ENCODE assay signal across 8 mouse cellular contexts in genomic region chr6:89595777-89596146, GRCm38 (mm10). TPM values are rescaled to one million over a fixed set of nuclear protein-coding genes. Genes with fewer than 3 reads are reported as not detected.
A peak's percentile ranks its signal among the peaks of the same experiment; 100 is the strongest.
DNase-seq lines count a peak whose midpoint lies in the region; ATAC-seq and TF ChIP-seq lines count a peak whose summit lies in the region.

No protein-coding gene starts in this region.

- no peak; the same call in 1 of the 2 replicates for ATAC-seq in lung, embryonic 16.5 days (ENCODE audit: low read depth)
- peak; percentile 12; the same call in 1 of the 2 replicates for ATAC-seq in limb, embryonic 14.5 days (ENCODE audit: low FRiP score, low read depth)
- ATAC-seq in stomach, embryonic 15.5 days (ENCODE audit: insufficient read depth, low FRiP score, low read depth) = no peak

- 30% methylated on average over 5 of the region's 5 CpGs for WGBS in cerebellum, adult 2 months
- WGBS in lung, embryonic 16.5 days = 25% methylated on average over 5 of the region's 5 CpGs
- WGBS in limb, embryonic 14.5 days = 29% methylated on average over 5 of the region's 5 CpGs
- WGBS in stomach, embryonic 15.5 days = 28% methylated on average over 5 of the region's 5 CpGs

- 0 out of 2 replicates have a peak, but pooled peaks cover 3% of the 10 kb centered on the region for H3K9me3 ChIP-seq in lung, embryonic 16.5 days (ENCODE audit: control insufficient read depth, low read length)
- 0 out of 2 replicates have a peak, but pooled peaks cover 4% of the 10 kb centered on the region for H3K9me3 ChIP-seq in limb, embryonic 14.5 days (ENCODE audit: control insufficient read depth, low read length)
- H3K9me3 ChIP-seq in stomach, embryonic 15.5 days = no peaks in the 10 kb centered on the region

- TF ChIP-seq CTCF in cerebellum, adult 2 months (IDR thresholded peaks at IDR 0.05; ENCODE audit: borderline replicate concordance, insufficient read depth, low read depth, low read length) = no peak

- peak overlapping the region; percentile 77 for H3K4me3 ChIP-seq in cerebellum, adult 2 months (replicated peaks; ENCODE audit: insufficient read depth, low read depth, low read length)
- peak overlapping the region; percentile 78 for H3K4me3 ChIP-seq in lung, embryonic 16.5 days (ENCODE audit: low read length)
- peak overlapping the region; percentile 69 for H3K4me3 ChIP-seq in limb, embryonic 14.5 days (replicated peaks; ENCODE audit: low read length)
- peak overlapping the region; percentile 83; the same call in 1 of the 2 replicates for H3K4me3 ChIP-seq in stomach, embryonic 15.5 days (replicated peaks)

- no peak for DNase-seq in cerebellum, adult 2 months
- no peak for DNase-seq in cerebellum, adult 11 months
- DNase-seq in lung, adult 18-20 months = no peak
- no peak for DNase-seq in limb, embryonic 14.5 days (ENCODE audit: low spot score)
- DNase-seq in urinary bladder, postnatal 4 days (ENCODE audit: low spot score in 2 of 2) = no peak
- DNase-seq in layer of hippocampus, postnatal 10 days (ENCODE audit: low spot score in 2 of 2) = no peak

- H3K27me3 ChIP-seq in cerebellum, adult 2 months (ENCODE audit: control insufficient read depth, insufficient read depth, low read length) = no peaks in the 10 kb centered on the region; the same call in 1 of the 2 replicates
- no peaks in the 10 kb centered on the region for H3K27me3 ChIP-seq in lung, embryonic 16.5 days (ENCODE audit: control insufficient read depth, insufficient read depth, low read depth, low read length)
- no peaks in the 10 kb centered on the region for H3K27me3 ChIP-seq in limb, embryonic 14.5 days (ENCODE audit: control insufficient read depth, insufficient read depth, low read length)
- no peaks in the 10 kb centered on the region for H3K27me3 ChIP-seq in stomach, embryonic 15.5 days (replicated peaks)

- no peak for TF ChIP-seq POLR2A in cerebellum, adult 2 months (IDR thresholded peaks at IDR 0.05; ENCODE audit: borderline replicate concordance, insufficient read depth, low read length)
- no peak for TF ChIP-seq POLR2A in limb, embryonic 14.5 days (IDR thresholded peaks at IDR 0.05; ENCODE audit: borderline replicate concordance, extremely low read depth, insufficient read depth, insufficient read length)

- H3K36me3 ChIP-seq in lung, embryonic 16.5 days (ENCODE audit: control insufficient read depth, insufficient read depth, low read length) = no peaks in the 10 kb centered on the region
- H3K36me3 ChIP-seq in limb, embryonic 14.5 days (ENCODE audit: control insufficient read depth, insufficient read depth, low read length) = no peaks in the 10 kb centered on the region
- H3K36me3 ChIP-seq in stomach, embryonic 15.5 days = no peaks in the 10 kb centered on the region

- peak overlapping the region; percentile 85 for H3K4me2 ChIP-seq in lung, embryonic 16.5 days (ENCODE audit: low read depth, low read length)
- peak overlapping the region; percentile 48 for H3K4me2 ChIP-seq in limb, embryonic 14.5 days (replicated peaks; ENCODE audit: low read depth, low read length, severe bottlenecking)
- peak overlapping the region; percentile 84 for H3K4me2 ChIP-seq in stomach, embryonic 15.5 days

- H3K27ac ChIP-seq in cerebellum, adult 2 months (ENCODE audit: insufficient read depth, low read length) = no peak overlapping the region
- H3K27ac ChIP-seq in lung, embryonic 16.5 days (ENCODE audit: low read length) = no peak overlapping the region
- H3K27ac ChIP-seq in limb, embryonic 14.5 days (replicated peaks; ENCODE audit: low read depth, low read length) = no peak overlapping the region
- no peak overlapping the region for H3K27ac ChIP-seq in stomach, embryonic 15.5 days

- no peak overlapping the region for H3K9ac ChIP-seq in lung, embryonic 16.5 days (ENCODE audit: low read length)
- H3K9ac ChIP-seq in limb, embryonic 14.5 days (ENCODE audit: low read depth, low read length, severe bottlenecking) = no peak overlapping the region
- H3K9ac ChIP-seq in stomach, embryonic 15.5 days = no peak overlapping the region

- peaks cover 3% of the 10 kb centered on the region; the same call in 1 of the 2 replicates for H3K4me1 ChIP-seq in cerebellum, adult 2 months (ENCODE audit: control insufficient read depth, insufficient read depth, low read length)
- H3K4me1 ChIP-seq in lung, embryonic 16.5 days (replicated peaks; ENCODE audit: control insufficient read depth, insufficient read depth, low read length) = peaks cover 3% of the 10 kb centered on the region; the same call in 1 of the 2 replicates
- H3K4me1 ChIP-seq in limb, embryonic 14.5 days (ENCODE audit: control insufficient read depth, insufficient read depth, low read length) = no peaks in the 10 kb centered on the region
- H3K4me1 ChIP-seq in stomach, embryonic 15.5 days = peaks cover 2% of the 10 kb centered on the region; the same call in 1 of the 2 replicates

RNA-seq across cellular contexts. Expression of gene Chchd6, which starts 0.3 kb away (rescaled TPM):
- polyA plus RNA-seq in cerebellum, adult 2 months (2012; rRNA removed) = 93.1 and 104 TPM in 2 replicates
- polyA plus RNA-seq in lung, embryonic 16.5 days (2015; fragmentation: Nextera tagmentation; extraction: Ambion mirVana) = 54.4 and 55.9 TPM in 2 replicates
- 40.6 and 72.3 TPM in 2 replicates for polyA plus RNA-seq in limb, embryonic 14.5 days (2012; rRNA removed)
- 55.9 and 66.7 TPM in 2 replicates for polyA plus RNA-seq in limb, embryonic 14.5 days (2014; fragmentation: Nextera tagmentation; extraction: Ambion mirVana)
- 42.7 and 44.0 TPM in 2 replicates for polyA plus RNA-seq in stomach, embryonic 15.5 days (2015; fragmentation: Nextera tagmentation; extraction: Ambion mirVana)
- 10 to 100 TPM; 73.8 to 89.8 TPM for total RNA-seq in layer of hippocampus, postnatal 10 days (2021)

RNA-seq across cellular contexts. Expression of gene Txnrd3, which starts 48.0 kb away (rescaled TPM):
- 4.7 and 5.5 TPM in 2 replicates for polyA plus RNA-seq in cerebellum, adult 2 months (2012; rRNA removed)
- polyA plus RNA-seq in lung, embryonic 16.5 days (2015; fragmentation: Nextera tagmentation; extraction: Ambion mirVana) = 10.4 and 11.8 TPM in 2 replicates
- 6.7 and 6.8 TPM in 2 replicates for polyA plus RNA-seq in limb, embryonic 14.5 days (2012; rRNA removed)
- polyA plus RNA-seq in limb, embryonic 14.5 days (2014; fragmentation: Nextera tagmentation; extraction: Ambion mirVana) = 11.0 and 11.6 TPM in 2 replicates
- polyA plus RNA-seq in stomach, embryonic 15.5 days (2015; fragmentation: Nextera tagmentation; extraction: Ambion mirVana) = 9.4 and 9.6 TPM in 2 replicates
- 1 to 10 TPM; 8.0 to 8.9 TPM for total RNA-seq in layer of hippocampus, postnatal 10 days (2021)
